ENCODE assay signal across 9 mouse cellular contexts in the genomic region with DNA sequence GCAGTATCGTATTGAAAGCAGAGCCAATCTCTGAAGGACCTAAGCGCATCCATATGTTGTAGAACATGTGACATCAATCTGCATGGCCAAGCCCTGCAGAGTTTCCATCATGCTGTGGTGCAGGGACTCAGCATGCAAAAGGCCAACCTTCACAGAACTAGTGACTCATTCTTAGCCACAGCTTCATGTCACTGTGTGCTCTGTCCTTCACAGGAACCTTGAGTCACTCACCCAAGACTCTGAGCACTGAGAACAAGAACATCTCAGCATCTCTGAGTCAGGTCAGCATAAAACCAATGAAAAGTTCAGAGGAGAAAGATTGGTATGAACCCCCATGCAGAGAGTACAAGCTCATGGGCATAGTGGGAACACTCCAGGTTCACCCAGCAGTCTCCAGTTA. TPM values are rescaled to one million over a fixed set of nuclear protein-coding genes. Genes with fewer than 3 reads are reported as not detected.
"Had no signal": no experiment of that assay in that cellular context is flagged by ENCODE, and none has a peak within 500 bp of the region (broad histone marks: within the 10 kb centered on the region; RNA-seq: fewer than 3 reads in every experiment).

No protein-coding gene starts in this region.

- DNase-seq: kidney, postnatal 10 days; kidney, postnatal 4 days; liver; liver, embryonic 13.5 days; liver, postnatal 0 days; right cerebral cortex, postnatal 14 days; thymus, postnatal 4 days had no signal

- ATAC-seq: liver, postnatal 0 days; midbrain, embryonic 16.5 days had no signal

RNA-seq across cellular contexts. Expression of gene 1500015O10Rik, which starts 35.9 kb away (rescaled TPM):
- total RNA-seq: megakaryocyte-erythroid progenitor cell, adult 5-6 weeks had no signal
